Mouse (Mus musculus): Measurements from ENCODE around the gene Ildr1. TPM values are rescaled to one million over a fixed set of nuclear protein-coding genes. Genes with fewer than 3 reads are reported as not detected.

Gene Ildr1
- polyA plus RNA-seq, 1 experiment from 2014 or later = not detected

DNA sequence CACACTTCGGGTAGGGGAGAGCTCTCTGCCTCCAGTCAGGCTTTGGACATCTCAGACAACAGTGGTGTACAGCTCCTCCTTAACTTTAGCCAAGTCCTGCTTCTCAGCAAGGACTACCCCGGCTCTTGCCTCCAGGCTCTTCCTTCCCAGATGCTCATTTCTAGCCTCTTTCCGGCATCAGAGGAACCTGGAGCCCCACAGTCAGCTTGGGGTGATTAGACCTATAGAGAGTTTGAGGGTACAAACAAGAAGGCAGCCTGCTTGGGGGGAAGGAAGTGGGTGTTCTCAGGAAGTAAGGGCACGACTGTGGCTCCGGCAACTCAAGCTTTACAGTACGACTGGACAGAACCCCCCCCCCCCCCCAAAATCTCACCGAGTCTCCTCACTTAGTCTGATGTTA is 15.0 kb downstream of the Ildr1 start:
- no peaks in the 10 kb centered on the region for H3K27me3 ChIP-seq (replicated peaks)
- H3K9ac ChIP-seq = no peak overlapping the region
- no peak for ATAC-seq (ENCODE audit: low FRiP score, low read depth)
- H3K4me3 ChIP-seq = no peak overlapping the region
- H3K9me3 ChIP-seq = no peaks in the 10 kb centered on the region
- no peak overlapping the region for H3K4me2 ChIP-seq (replicated peaks)
- no peaks in the 10 kb centered on the region for H3K36me3 ChIP-seq
- 84% methylated on average over 7 of the region's 7 CpGs for WGBS
- H3K4me1 ChIP-seq = no peaks in the 10 kb centered on the region
- no peak overlapping the region for H3K27ac ChIP-seq

DNA sequence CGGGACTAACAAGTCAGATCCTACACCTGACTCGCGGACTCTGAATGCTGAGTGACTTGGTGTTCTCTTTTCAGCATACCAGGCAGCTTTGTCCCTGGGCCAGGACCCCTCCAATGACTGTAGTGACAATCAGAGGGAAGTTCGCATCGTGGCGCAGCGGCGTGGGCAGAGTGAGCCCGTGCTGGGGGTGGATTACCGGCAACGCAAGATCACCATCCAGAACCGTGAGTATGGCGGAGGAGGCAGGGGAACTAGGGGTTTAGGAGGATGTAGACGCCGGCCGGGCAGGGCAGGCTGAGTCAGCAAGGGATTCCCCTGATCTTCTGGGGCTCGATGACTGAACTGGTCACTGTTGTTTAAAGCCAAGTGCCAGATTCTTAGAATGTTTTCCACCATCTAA is 15.6 kb downstream of the Ildr1 start:
- Histone ChIP-seq H3K4me1 (no peaks in the 10 kb centered on the region), H3K27me3 (replicated peaks) (no peaks in the 10 kb centered on the region), H3K4me2 (replicated peaks) (no peak overlapping the region), H3K9me3 (no peaks in the 10 kb centered on the region), H3K27ac (no peak overlapping the region), H3K9ac (no peak overlapping the region), H3K36me3 (no peaks in the 10 kb centered on the region), H3K4me3 (no peak overlapping the region)
- ATAC-seq (ENCODE audit: low FRiP score, low read depth) = no peak
- WGBS = 94% methylated on average over 17 of the region's 17 CpGs

DNA sequence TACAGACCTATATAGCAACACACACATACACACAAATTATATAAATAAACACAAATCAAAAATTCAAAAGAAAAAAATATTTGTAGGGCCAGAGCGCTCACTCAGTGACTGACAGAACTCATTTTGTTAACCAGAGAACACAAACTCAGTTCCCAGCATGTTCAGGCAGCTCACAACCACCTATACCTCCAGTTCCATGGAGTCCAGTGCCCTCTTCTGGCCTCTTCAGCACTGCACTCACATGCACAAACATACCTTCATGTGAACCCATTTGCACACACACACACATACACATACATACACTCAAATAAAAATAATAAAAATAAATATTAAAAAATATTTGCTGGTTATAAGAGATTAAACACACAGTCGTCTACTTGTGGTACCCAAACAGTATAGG is 17.0 kb downstream of the Ildr1 start:
- Histone ChIP-seq H3K4me2 (replicated peaks) (no peak overlapping the region), H3K9ac (no peak overlapping the region), H3K27ac (no peak overlapping the region), H3K27me3 (replicated peaks) (no peaks in the 10 kb centered on the region), H3K4me3 (no peak overlapping the region), H3K36me3 (no peaks in the 10 kb centered on the region), H3K4me1 (no peaks in the 10 kb centered on the region), H3K9me3 (no peaks in the 10 kb centered on the region)
- 91% methylated on average over 2 of the region's 2 CpGs for WGBS
- no peak for ATAC-seq (ENCODE audit: low FRiP score, low read depth)

- 91% methylated on average over 12 of the region's 12 CpGs for WGBS
- Histone ChIP-seq H3K4me1 (no peaks in the 10 kb centered on the region), H3K4me3 (no peak overlapping the region), H3K36me3 (no peaks in the 10 kb centered on the region), H3K4me2 (replicated peaks) (no peak overlapping the region), H3K27ac (no peak overlapping the region), H3K27me3 (replicated peaks) (no peaks in the 10 kb centered on the region), H3K9ac (no peak overlapping the region), H3K9me3 (no peaks in the 10 kb centered on the region)
- ATAC-seq (ENCODE audit: low FRiP score, low read depth) = no peak
Observed at GRCm38 (mm10) chr16:36711760-36712159, 18.0 kb downstream of the Ildr1 start.

DNA sequence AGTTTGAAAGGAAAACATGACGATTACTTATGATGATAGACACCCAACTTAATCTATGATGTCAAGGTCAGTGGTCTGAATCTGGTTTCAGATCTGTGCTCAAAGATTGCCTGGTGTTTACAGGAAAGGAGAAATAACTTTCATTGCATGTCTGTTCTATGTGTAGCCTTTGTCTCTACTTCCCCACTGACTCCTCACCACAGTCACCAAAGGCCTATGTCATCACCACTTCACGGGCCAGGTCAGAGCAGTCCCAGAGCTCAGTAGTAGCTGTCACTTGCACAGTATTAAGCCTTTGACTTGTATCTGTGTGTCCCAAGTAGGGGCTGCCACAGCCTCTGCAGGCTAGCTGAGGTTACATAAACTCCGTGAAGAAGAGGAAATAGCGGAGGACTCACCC is 23.7 kb downstream of the Ildr1 start:
- Histone ChIP-seq H3K4me3 (no peak overlapping the region), H3K9ac (no peak overlapping the region), H3K27ac (no peak overlapping the region), H3K9me3 (no peaks in the 10 kb centered on the region), H3K36me3 (no peaks in the 10 kb centered on the region), H3K4me1 (no peaks in the 10 kb centered on the region), H3K27me3 (replicated peaks) (no peaks in the 10 kb centered on the region), H3K4me2 (replicated peaks) (no peak overlapping the region)
- no peak for ATAC-seq (ENCODE audit: low FRiP score, low read depth)
- WGBS = 89% methylated on average over 4 of the region's 4 CpGs

DNA sequence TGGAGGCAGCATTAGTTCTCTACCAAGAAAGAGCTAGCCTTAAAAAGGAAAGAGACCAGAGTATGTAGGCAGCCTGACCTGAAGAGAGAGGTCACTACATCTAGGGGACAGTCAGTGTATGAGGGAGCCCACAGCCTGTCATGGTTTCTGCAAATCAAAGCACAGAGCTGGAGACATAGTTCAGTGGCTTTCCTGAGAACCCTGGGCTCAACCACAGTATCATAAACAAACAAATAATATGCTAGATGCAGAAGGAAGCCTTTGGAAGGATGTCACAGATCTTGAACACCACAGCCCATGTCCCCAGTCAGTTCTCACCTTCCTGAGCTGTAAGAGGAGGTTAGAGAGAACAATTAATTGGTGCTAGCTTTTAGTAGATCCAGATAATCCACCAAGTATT is 24.9 kb downstream of the Ildr1 start:
- Histone ChIP-seq H3K9ac (no peak overlapping the region), H3K27ac (no peak overlapping the region), H3K9me3 (no peaks in the 10 kb centered on the region), H3K4me2 (replicated peaks) (no peak overlapping the region), H3K4me1 (no peaks in the 10 kb centered on the region), H3K4me3 (no peak overlapping the region), H3K36me3 (no peaks in the 10 kb centered on the region), H3K27me3 (replicated peaks) (no peaks in the 10 kb centered on the region)
- no peak for ATAC-seq (ENCODE audit: low FRiP score, low read depth)

GRCm38 (mm10) chr16:36720194-36721055 is 26.6 kb downstream of the Ildr1 start:
- H3K9me3 ChIP-seq = no peaks in the 10 kb centered on the region
- no peak for ATAC-seq (ENCODE audit: low FRiP score, low read depth)
- 26% methylated on average over 13 of the region's 13 CpGs for WGBS
- H3K36me3 ChIP-seq = no peaks in the 10 kb centered on the region
- H3K4me2 ChIP-seq (replicated peaks) = peak overlapping the region; percentile 35
- no peak overlapping the region for H3K4me3 ChIP-seq
- no peaks in the 10 kb centered on the region for H3K27me3 ChIP-seq (replicated peaks)
- no peak overlapping the region for H3K9ac ChIP-seq
- H3K4me1 ChIP-seq = no peaks in the 10 kb centered on the region
- H3K27ac ChIP-seq = no peak overlapping the region

- Histone ChIP-seq H3K27ac (no peak overlapping the region), H3K9me3 (no peaks in the 10 kb centered on the region), H3K9ac (no peak overlapping the region), H3K36me3 (no peaks in the 10 kb centered on the region), H3K4me2 (replicated peaks) (no peak overlapping the region), H3K4me1 (no peaks in the 10 kb centered on the region), H3K4me3 (no peak overlapping the region), H3K27me3 (replicated peaks) (no peaks in the 10 kb centered on the region)
- no peak for ATAC-seq (ENCODE audit: low FRiP score, low read depth)
- 30% methylated on average over 4 of the region's 4 CpGs for WGBS
Observed at GRCm38 (mm10) chr16:36722739-36723138, 29.0 kb downstream of the Ildr1 start.

- no peak overlapping the region for H3K4me2 ChIP-seq (replicated peaks)
- H3K27ac ChIP-seq = no peak overlapping the region
- H3K9ac ChIP-seq = no peak overlapping the region
- no peak overlapping the region for H3K4me3 ChIP-seq
- H3K4me1 ChIP-seq = no peaks in the 10 kb centered on the region
- ATAC-seq (ENCODE audit: low FRiP score, low read depth) = no peak
- H3K9me3 ChIP-seq = no peaks in the 10 kb centered on the region
- H3K27me3 ChIP-seq (replicated peaks) = no peaks in the 10 kb centered on the region
- WGBS = 75% methylated on average over 3 of the region's 3 CpGs
- no peaks in the 10 kb centered on the region for H3K36me3 ChIP-seq
Observed at GRCm38 (mm10) chr16:36723880-36724443, 30.2 kb downstream of the Ildr1 start.

DNA sequence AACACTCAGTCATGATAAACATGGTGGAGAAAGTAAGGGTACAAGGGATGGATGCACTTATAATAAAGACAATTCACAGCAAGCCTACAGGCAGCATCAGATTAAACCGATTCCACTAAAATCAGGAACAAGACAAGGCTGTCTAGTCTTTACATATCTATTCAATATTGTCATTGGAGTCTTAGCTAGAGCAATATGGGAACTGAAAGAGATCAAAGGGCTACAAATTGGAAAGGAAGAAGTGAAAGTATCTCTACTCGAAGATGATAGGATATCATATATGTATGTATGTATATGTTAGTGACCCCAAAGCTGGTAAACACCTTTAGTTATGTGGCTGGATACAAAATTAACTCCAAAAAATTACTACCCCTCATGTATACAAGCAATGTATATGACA is 35.2 kb downstream of the Ildr1 start:
- Histone ChIP-seq H3K9ac (no peak overlapping the region), H3K4me3 (no peak overlapping the region), H3K36me3 (no peaks in the 10 kb centered on the region), H3K4me1 (no peaks in the 10 kb centered on the region), H3K9me3 (no peaks in the 10 kb centered on the region), H3K27me3 (replicated peaks) (no peaks in the 10 kb centered on the region), H3K4me2 (replicated peaks) (no peak overlapping the region), H3K27ac (no peak overlapping the region)
- no peak for ATAC-seq (ENCODE audit: low FRiP score, low read depth)
- 88% methylated on average over 2 of the region's 2 CpGs for WGBS

GRCm38 (mm10) chr16:36732572-36732971 is 38.8 kb downstream of the Ildr1 start:
- no peaks in the 10 kb centered on the region for H3K27me3 ChIP-seq (replicated peaks)
- H3K9me3 ChIP-seq = no peaks in the 10 kb centered on the region
- no peak overlapping the region for H3K27ac ChIP-seq
- no peak overlapping the region for H3K4me3 ChIP-seq
- H3K36me3 ChIP-seq = no peaks in the 10 kb centered on the region
- no peak overlapping the region for H3K9ac ChIP-seq
- ATAC-seq (ENCODE audit: low FRiP score, low read depth) = no peak
- H3K4me1 ChIP-seq = no peaks in the 10 kb centered on the region
- no peak overlapping the region for H3K4me2 ChIP-seq (replicated peaks)

- WGBS = 80% methylated on average over 1 of the region's 1 CpGs
Observed at GRCm38 (mm10) chr16:36733827-36734226, 40.0 kb downstream of the Ildr1 start.

DNA sequence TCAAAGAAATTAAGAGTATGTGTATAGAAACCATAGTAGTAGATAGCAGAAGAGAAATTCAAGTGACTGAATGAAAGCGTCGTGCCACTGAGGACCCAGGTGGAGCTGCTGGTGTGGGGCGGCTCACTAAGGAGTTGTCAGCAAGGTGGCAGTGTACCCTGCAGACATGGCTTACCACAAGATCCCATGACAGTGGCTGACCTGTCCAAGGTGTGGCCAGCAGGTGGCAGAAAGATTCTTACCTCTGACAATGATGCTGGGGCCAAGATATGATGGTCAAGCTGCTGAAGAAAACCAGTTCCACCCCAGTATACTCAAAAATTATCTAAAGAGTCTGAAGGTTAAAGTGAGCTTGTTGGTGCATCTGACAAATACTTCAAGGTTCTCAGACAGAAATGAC is 41.6 kb downstream of the Ildr1 start:
- no peaks in the 10 kb centered on the region for H3K36me3 ChIP-seq
- no peak overlapping the region for H3K27ac ChIP-seq
- ATAC-seq (ENCODE audit: low FRiP score, low read depth) = no peak
- H3K4me1 ChIP-seq = no peaks in the 10 kb centered on the region
- H3K4me3 ChIP-seq = no peak overlapping the region
- no peak overlapping the region for H3K4me2 ChIP-seq (replicated peaks)
- WGBS = 84% methylated on average over 3 of the region's 3 CpGs
- H3K9ac ChIP-seq = no peak overlapping the region
- H3K9me3 ChIP-seq = no peaks in the 10 kb centered on the region
- no peaks in the 10 kb centered on the region for H3K27me3 ChIP-seq (replicated peaks)

More at GRCm38 (mm10) chr16:36733827-36734226, 40.0 kb downstream of the Ildr1 start:
- Histone ChIP-seq H3K27me3 (replicated peaks) (no peaks in the 10 kb centered on the region), H3K4me1 (no peaks in the 10 kb centered on the region), H3K9ac (no peak overlapping the region), H3K27ac (no peak overlapping the region), H3K4me3 (no peak overlapping the region), H3K4me2 (replicated peaks) (no peak overlapping the region), H3K36me3 (no peaks in the 10 kb centered on the region), H3K9me3 (no peaks in the 10 kb centered on the region)
- no peak for ATAC-seq (ENCODE audit: low FRiP score, low read depth)
